Mouse (Mus musculus) midbrain, embryonic 10.5 days (tissue): ENCODE data around the gene Cdk2. TPM values are rescaled to one million over a fixed set of nuclear protein-coding genes. Genes with fewer than 3 reads are reported as not detected.
A peak's percentile ranks its signal among the peaks of the same experiment; 100 is the strongest.

ENCODE experiments used
- DNase-seq: peaks from one replicate; pipeline ENCODE4 v3.0.0-alpha.2; 2017; ENCODE audit warnings: low spot score
- H3K27ac ChIP-seq: fragments of 300-500 bp; sonication (generic); replicated peaks from 2 replicates; pipeline ENCODE4 v1.5.1; 2016; ENCODE audit warnings: mild to moderate bottlenecking
- H3K27me3 ChIP-seq: fragments of 300-500 bp; sonication (generic); 2 replicates; pipeline ENCODE4 v1.6.1; 2016; ENCODE audit warnings: low read depth, mild to moderate bottlenecking; ENCODE audit not compliant: poor library complexity, severe bottlenecking
- H3K36me3 ChIP-seq: fragments of 300-500 bp; sonication (generic); 2 replicates; pipeline ENCODE4 v1.6.1; 2016; ENCODE audit warnings: mild to moderate bottlenecking, moderate library complexity
- H3K4me1 ChIP-seq: fragments of 300-500 bp; sonication (generic); 2 replicates; pipeline ENCODE4 v1.6.1; 2016
- H3K4me3 ChIP-seq: fragments of 300-500 bp; sonication (generic); 2 replicates; pipeline ENCODE4 v1.5.1; 2016; ENCODE audit warnings: mild to moderate bottlenecking, moderate library complexity
- H3K9me3 ChIP-seq: fragments of 300-500 bp; sonication (generic); replicated peaks from 2 replicates; pipeline ENCODE4 v1.6.1; 2016; ENCODE audit warnings: mild to moderate bottlenecking
- WGBS: fragments of 180-500 bp; shearing (Covaris S2); methylation state at CpG from one replicate; pipeline ENCODE4 v1.1.7; 2016; 5-methylcytosine and 5-hydroxymethylcytosine counted together
- polyA plus RNA-seq: library from polyadenylated mRNA; unstranded; fragments of >200 nt; fragmentation: Nextera tagmentation; extraction: Ambion mirVana; gene quantifications from 2 replicates; pipeline ENCODE4 v1.2.1, GENCODE M21; 2016

Gene Cdk2
- polyA plus RNA-seq, 1 experiment from 2014 or later = 107 TPM

DNA sequence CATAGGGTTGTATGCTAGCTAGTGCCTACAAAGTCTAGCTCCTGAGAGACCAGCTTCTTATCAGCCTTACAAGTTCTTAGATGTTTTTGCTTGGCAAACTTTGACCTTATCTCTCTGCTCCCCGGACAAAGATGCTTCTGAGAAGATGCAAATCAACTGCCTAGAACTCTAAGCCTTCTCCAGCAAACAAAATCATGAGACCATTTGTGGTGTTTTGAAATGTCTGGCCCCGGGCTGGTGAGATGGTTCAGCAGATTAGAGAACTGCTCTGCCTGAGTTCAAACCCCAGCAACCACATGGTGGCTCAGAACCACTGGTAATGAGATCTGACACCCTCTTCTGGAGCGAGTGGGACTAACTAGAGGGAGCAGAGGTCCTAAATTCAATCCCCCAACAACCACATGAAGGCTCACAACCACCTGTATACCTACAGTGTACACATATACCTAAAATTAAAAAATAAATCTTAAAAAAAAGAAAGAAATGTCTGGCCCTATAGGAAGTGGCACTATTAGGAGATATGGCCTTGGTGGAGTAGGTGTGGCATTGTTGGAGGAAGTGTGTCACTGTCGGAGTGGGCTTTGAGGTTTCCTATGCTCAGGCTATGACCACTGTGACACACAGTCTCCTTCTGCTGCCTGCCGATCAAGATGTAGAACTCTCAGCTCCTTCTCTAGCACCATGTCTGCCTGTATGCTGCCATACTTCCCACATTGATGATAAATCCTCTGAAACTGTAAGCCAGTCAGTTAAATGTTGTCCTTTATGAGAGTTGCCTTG lies 41.2 kb downstream of the Cdk2 start:
- Histone ChIP-seq H3K9me3 (no peaks in the 10 kb centered on the region), H3K4me1 (peaks cover 10% of the 10 kb centered on the region), H3K27ac (no peak overlapping the region), H3K27me3 (0 out of 2 replicates have a peak, but pooled peaks cover 3% of the 10 kb centered on the region), H3K4me3 (no peak overlapping the region), H3K36me3 (no peaks in the 10 kb centered on the region)
- 73% methylated on average over 5 of the region's 5 CpGs for WGBS
- no peak for DNase-seq

DNA sequence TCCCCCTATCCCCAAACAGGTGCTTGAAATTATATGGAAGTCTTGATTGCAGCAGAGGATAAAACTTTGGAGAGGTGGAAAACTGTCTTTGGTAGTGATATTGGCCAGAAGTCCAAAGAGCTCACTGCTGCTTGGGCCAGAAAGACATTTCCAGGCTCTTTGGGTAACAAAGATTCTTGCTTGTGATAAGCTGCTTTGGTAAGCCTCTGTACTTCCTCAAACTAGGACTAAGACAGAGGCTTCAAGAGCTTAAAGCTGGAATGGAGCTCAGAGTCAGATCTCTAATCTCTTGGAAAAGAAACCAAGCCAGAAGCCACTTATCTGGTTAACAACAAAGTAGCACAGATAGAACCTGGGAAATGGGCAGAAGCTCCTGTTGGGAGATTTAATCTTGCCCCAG lies 42.4 kb downstream of the Cdk2 start:
- H3K27me3 ChIP-seq = 0 out of 2 replicates have a peak, but pooled peaks cover 3% of the 10 kb centered on the region
- H3K4me3 ChIP-seq = no peak overlapping the region
- DNase-seq = no peak
- peaks cover 6% of the 10 kb centered on the region; the same call in 1 of the 2 replicates for H3K4me1 ChIP-seq
- no peaks in the 10 kb centered on the region for H3K36me3 ChIP-seq
- no peaks in the 10 kb centered on the region for H3K9me3 ChIP-seq
- no peak overlapping the region for H3K27ac ChIP-seq

DNA sequence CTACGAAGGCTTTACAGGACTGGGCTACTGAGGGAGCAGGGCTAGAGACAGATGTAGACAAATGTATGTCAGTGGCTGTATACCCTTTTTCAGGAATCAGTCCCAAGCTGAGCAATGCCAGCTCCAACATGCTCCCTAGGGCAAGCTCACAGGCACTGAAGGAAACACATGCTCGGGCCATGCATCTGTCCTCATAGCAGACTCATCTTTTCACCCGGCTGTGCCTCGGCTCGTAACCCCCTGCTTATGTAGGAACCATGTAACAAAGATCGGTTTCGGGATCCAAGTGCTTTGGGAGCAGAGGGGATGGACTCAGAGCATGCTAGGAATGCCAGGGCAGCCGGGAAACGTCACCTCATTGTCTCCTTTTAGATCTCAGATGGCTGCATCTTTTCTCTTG lies 45.3 kb downstream of the Cdk2 start:
- Histone ChIP-seq H3K4me1 (peaks cover 6% of the 10 kb centered on the region), H3K9me3 (no peaks in the 10 kb centered on the region), H3K27me3 (0 out of 2 replicates have a peak, but pooled peaks cover 3% of the 10 kb centered on the region), H3K4me3 (no peak overlapping the region), H3K27ac (0 out of 2 replicates have a peak overlapping the region, but pooled peaks have one; percentile 13), H3K36me3 (no peaks in the 10 kb centered on the region)
- WGBS = 46% methylated on average over 9 of the region's 9 CpGs
- DNase-seq = no peak

DNA sequence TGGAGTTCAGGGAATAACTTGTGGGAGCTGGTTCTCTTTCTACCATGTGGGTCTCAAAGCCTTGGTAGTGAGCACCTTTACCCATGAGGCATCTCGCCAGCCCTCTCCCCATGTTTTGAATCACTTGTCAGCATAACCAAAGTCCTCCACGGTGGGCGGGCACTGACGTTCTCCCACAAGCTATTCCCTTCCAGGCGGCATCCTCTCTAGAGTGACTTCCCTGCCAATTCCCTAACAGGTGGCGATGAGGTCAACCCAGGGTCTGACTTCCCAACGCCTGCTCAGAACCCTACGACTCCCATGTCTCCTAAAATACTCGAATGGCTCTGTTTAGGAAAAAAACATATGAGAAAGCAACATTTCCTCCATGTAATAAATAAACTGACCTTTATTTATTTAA lies 47.0 kb downstream of the Cdk2 start:
- H3K4me3 ChIP-seq = no peak overlapping the region
- no peak overlapping the region for H3K27ac ChIP-seq
- no peak for DNase-seq
- 0 out of 2 replicates have a peak, but pooled peaks cover 3% of the 10 kb centered on the region for H3K27me3 ChIP-seq
- no peaks in the 10 kb centered on the region for H3K9me3 ChIP-seq
- WGBS = 62% methylated on average over 9 of the region's 9 CpGs
- H3K4me1 ChIP-seq = peaks cover 6% of the 10 kb centered on the region
- H3K36me3 ChIP-seq = no peaks in the 10 kb centered on the region

DNA sequence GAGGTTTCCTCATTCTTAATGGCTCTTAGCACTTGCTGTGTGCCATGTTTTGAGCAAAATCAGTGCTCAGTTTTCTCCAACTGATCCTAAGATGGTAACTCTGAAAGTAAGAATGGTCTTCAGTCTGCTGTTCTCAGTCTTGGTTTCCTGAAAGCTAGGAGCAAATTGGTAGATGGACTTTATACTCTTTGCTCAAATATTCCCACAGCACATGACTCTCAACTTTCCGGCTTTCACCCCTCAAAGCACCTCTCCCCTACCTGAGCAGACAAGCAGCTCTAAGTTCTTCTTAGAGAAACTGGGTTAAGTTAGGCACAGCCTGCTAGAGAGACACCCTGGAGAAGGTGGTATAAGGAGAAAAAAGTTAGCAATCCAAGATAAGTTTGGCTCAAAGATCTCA lies 48.1 kb downstream of the Cdk2 start:
- H3K27me3 ChIP-seq = 0 out of 2 replicates have a peak, but pooled peaks cover 3% of the 10 kb centered on the region
- no peaks in the 10 kb centered on the region for H3K36me3 ChIP-seq
- WGBS = 86% methylated on average over 1 of the region's 1 CpGs
- no peak for DNase-seq
- H3K4me3 ChIP-seq = no peak overlapping the region
- H3K9me3 ChIP-seq = no peaks in the 10 kb centered on the region
- H3K4me1 ChIP-seq = peaks cover 6% of the 10 kb centered on the region
- H3K27ac ChIP-seq = no peak overlapping the region

DNA sequence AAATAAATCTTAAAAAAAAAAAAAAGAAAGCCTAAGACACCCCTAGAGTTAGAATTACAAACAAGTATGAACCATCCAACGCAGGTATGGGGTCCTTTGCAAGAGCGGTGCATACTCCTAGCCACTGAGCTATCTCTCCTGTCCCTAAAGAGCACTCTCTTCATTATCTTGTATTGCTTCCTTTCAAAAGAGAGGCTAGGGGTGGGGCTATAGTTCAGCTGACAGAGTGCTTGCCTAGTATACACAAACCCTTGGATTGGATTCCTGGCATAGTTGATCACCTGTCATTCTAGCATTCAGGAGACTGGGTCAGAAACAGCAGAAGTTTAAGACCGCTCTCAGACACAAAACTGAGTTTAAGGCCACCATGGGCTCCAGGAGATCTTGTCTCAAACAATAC lies 49.6 kb downstream of the Cdk2 start:
- 83% methylated on average over 3 of the region's 3 CpGs for WGBS
- no peaks in the 10 kb centered on the region for H3K9me3 ChIP-seq
- no peak overlapping the region for H3K27ac ChIP-seq
- no peaks in the 10 kb centered on the region for H3K36me3 ChIP-seq
- H3K4me1 ChIP-seq = peaks cover 6% of the 10 kb centered on the region
- H3K4me3 ChIP-seq = no peak overlapping the region
- no peak for DNase-seq
- 0 out of 2 replicates have a peak, but pooled peaks cover 3% of the 10 kb centered on the region for H3K27me3 ChIP-seq

DNA sequence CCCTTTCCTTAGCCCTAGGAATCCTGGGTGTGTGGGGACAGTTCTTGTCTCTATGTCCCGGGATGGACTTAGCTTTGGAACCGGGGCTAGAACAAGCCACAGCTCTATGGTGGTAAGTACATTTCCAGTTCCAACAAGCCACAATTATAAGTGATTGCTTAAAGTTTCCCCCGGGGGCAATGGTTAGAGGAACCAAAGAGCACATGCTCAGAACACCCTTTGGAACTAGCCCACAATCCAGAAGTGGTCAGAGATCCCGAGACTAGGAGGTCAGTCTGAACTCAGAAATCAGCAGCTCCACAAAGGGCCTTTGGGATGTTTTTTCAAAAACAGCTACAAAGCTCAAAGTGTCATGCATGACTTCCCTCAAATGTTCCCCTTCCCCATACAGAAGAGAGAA lies 51.0 kb downstream of the Cdk2 start:
- whole genome bisulfite sequencing = 78% methylated on average over 4 of the region's 4 CpGs
- H3K27ac ChIP-seq = no peak overlapping the region
- H3K9me3 ChIP-seq = no peaks in the 10 kb centered on the region
- H3K36me3 ChIP-seq = no peaks in the 10 kb centered on the region
- H3K4me1 ChIP-seq = no peaks in the 10 kb centered on the region; the same call in 1 of the 2 replicates
- no peak for DNase-seq
- no peaks in the 10 kb centered on the region for H3K27me3 ChIP-seq
- no peak overlapping the region for H3K4me3 ChIP-seq

Other genes starting within 250 kb of the Cdk2 start
- gene Smarcc2, start 245.8 kb downstream of the Cdk2 start, polyA plus RNA-seq = 75.2 and 110 TPM in 2 replicates
- gene Myl6, start 210.9 kb downstream of the Cdk2 start, polyA plus RNA-seq = 833 and 890 TPM in 2 replicates
- gene Myl6b, start 206.3 kb downstream of the Cdk2 start, polyA plus RNA-seq = 1.8 and 2.9 TPM in 2 replicates
- gene Esyt1, start 179.2 kb downstream of the Cdk2 start, polyA plus RNA-seq = 17.2 and 23.6 TPM in 2 replicates
- gene Zc3h10, start 157.3 kb downstream of the Cdk2 start, polyA plus RNA-seq = 15.4 and 19.5 TPM in 2 replicates
- 2,872 and 3,266 TPM in 2 replicates for gene Rpl41, start 155.7 kb downstream of the Cdk2 start, polyA plus RNA-seq
- 231 and 262 TPM in 2 replicates for gene Pa2g4, start 139.0 kb downstream of the Cdk2 start, polyA plus RNA-seq
- 0.72 and 1.4 TPM in 2 replicates for gene Erbb3, start 115.4 kb downstream of the Cdk2 start, polyA plus RNA-seq
- 460 and 529 TPM in 2 replicates for gene Rps26, start 78.3 kb downstream of the Cdk2 start, polyA plus RNA-seq
- gene Ikzf4, start 59.0 kb downstream of the Cdk2 start, polyA plus RNA-seq = 2.8 and 3.6 TPM in 2 replicates
- 13.9 and 14.9 TPM in 2 replicates for gene Suox, start 31.0 kb downstream of the Cdk2 start, polyA plus RNA-seq
- 73.3 and 86.3 TPM in 2 replicates for gene Rab5b, start 8.8 kb downstream of the Cdk2 start, polyA plus RNA-seq
- 3.9 and 6.7 TPM in 2 replicates for gene Pmel, start 836 bp downstream of the Cdk2 start, polyA plus RNA-seq
- gene Dgka, start 39.8 kb upstream of the Cdk2 start, polyA plus RNA-seq = 3.7 and 4.7 TPM in 2 replicates
- gene Pym1, start 42.9 kb upstream of the Cdk2 start, polyA plus RNA-seq = 56.6 and 59.1 TPM in 2 replicates
- 0.44 and 0.66 TPM in 2 replicates for gene Mmp19, start 85.9 kb upstream of the Cdk2 start, polyA plus RNA-seq
- 50.7 and 57.8 TPM in 2 replicates for gene Dnajc14, start 99.0 kb upstream of the Cdk2 start, polyA plus RNA-seq
- 22.1 and 24.3 TPM in 2 replicates for gene Tmem198b, start 99.3 kb upstream of the Cdk2 start, polyA plus RNA-seq
- 260 and 264 TPM in 2 replicates for gene Sarnp, start 112.3 kb upstream of the Cdk2 start, polyA plus RNA-seq
- gene Ormdl2, start 116.6 kb upstream of the Cdk2 start, polyA plus RNA-seq = 82.0 and 100 TPM in 2 replicates
- gene Gdf11, start 186.7 kb upstream of the Cdk2 start, polyA plus RNA-seq = 9.5 and 10.5 TPM in 2 replicates
- gene Cd63, start 196.0 kb upstream of the Cdk2 start, polyA plus RNA-seq = 195 and 196 TPM in 2 replicates
- gene Rdh5, start 217.9 kb upstream of the Cdk2 start, polyA plus RNA-seq = 13.3 and 14.9 TPM in 2 replicates
- gene Bloc1s1, start 219.0 kb upstream of the Cdk2 start, polyA plus RNA-seq = 216 and 236 TPM in 2 replicates
- gene Itga7, start 228.8 kb upstream of the Cdk2 start, polyA plus RNA-seq = 1.7 and 1.9 TPM in 2 replicates